Mouse (Mus musculus) MN1 (cell line): Measurements from ENCODE around the gene A730071L15Rik.

Source experiments
- DNase-seq: peaks from one replicate; pipeline ENCODE4 v3.0.0-alpha.2; 2016; ENCODE audit warnings: low spot score

Gene A730071L15Rik

DNA sequence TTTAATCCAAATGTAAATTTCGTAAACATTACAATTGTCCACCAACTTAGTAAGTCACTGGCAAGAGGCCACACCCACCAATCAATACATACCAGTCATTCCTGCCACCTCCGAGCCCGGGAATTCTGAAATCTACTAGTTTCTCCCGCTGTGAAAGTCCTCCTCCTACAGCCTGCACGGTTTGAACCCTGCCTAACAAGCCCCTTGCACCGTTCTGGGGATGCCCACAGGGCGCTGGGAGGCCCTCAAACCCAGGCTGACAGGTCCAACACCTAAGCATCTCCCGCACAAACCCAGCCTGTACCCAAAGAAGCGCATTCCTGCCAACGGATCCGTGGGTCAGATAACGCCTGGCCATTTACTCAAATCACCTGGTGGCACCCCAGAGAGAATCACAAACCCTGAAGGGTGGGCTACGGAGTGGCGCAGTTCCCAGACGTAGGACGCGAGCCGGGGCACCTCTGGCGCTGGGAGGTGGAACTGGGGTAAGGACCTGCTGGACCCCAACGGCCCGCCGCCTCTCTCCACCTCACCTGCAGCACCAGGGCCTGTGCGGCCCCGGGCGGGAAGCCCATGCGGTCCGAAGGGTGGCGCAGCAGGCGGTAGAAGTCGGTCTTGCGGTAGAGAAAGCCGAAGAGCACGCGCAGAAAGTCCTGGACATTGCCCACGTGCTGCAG lies at the start of gene A730071L15Rik:
A730071L15Rik (plus strand) TSS at position 620 of the 677 bp plus-strand sequence.
- DNase-seq: peak; percentile 66

DNA sequence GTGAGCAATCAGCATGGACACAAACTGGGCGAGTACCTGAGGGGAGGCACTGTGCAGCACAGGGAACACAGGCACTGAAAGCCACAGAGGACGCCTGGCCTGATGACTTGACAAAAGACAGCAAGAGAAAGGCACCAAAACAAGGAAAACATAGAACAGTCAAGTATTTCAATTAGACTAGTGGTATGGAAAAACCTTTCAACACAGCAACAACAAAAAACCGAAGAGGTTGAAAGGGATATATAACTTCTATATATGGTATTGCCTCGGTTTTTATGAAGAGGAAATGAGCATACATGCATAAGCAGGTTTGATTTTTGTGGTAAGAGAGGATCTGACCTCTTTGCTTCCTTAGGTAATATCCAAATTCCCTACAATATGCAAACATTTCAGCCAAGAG lies 47.0 kb upstream of the A730071L15Rik start:
- DNase-seq: no peak

DNA sequence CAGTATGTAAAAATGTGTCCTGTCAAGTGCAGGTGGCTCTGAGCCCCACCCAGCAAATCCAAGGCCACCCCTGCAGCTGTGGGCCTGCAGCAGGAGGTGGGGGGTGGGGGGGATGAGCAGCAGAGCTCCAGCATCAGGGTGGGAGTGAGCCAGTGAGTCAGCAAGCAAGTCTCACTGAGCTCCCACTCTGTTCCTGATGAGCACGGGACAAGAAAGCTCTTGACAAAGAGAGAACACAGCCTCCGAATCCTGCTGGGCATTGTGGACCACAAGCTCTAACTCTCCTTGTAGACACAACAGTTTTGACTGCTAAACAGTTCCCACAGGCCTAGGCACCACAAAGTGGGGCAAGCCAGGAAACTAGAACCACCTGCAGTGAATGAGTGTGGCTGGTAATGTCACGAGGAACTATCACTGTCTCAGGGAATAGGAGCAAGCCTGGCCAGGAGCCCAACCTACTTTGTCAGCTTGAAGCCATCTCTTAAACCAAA lies 45.6 kb upstream of the A730071L15Rik start:
- no peak for DNase-seq

DNA sequence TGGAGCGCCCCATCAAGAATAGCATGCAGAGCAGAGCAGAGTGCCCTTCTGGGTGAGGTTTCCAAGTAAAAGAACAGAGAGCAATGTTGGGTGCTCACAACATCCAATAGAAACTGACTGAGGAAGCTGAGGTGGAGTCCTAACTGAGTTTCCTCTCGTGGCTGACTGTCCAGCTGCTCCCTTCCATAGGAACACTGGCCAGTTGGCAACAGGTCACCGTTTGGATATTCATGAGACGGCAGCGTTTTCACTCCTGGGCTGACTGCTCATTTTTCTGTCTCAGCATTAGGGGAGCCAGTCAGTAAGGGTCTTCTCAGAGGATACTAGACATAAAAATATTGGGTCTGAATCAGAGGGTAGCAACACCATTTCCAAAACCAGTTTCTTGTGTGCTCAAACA lies 43.2 kb upstream of the A730071L15Rik start:
- DNase-seq: no peak

DNA sequence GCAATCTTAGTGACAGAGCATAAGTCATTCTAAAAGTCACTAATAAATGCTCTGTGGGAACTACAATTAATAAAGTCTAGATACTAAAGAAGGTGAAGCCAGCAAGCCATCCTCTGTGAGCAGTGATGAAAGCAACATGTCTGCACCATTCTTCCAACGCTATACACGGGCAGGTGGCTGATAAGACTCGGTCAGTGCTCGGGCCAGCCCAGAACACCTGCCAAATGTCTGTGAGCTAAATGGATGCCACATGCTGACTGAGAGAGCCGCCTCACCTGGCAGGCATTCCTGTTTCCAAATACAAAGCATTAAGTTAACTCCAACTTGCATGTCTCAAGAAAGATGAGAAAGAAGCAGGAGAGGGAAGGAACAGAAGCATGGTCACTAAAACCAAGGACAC lies 42.7 kb upstream of the A730071L15Rik start:
- no peak for DNase-seq

DNA sequence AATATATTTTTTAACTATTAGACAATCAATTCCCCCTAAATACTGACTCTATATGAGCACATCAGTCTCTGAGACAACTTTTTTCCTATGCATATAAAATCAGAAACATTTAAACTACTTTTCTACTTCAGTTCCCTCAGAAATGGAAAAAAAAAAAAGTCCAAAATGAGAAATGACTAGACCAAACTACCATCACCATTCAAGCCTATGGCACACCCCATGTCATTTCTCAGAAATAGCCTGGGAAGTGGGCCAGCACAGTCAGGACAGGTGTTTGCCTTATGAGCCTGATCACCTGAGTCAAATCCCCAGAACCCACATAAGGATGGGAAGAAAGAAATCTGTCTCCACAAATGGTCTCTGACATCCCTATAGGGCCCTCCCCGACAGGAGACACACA lies 41.3 kb upstream of the A730071L15Rik start:
- DNase-seq: no peak

DNA sequence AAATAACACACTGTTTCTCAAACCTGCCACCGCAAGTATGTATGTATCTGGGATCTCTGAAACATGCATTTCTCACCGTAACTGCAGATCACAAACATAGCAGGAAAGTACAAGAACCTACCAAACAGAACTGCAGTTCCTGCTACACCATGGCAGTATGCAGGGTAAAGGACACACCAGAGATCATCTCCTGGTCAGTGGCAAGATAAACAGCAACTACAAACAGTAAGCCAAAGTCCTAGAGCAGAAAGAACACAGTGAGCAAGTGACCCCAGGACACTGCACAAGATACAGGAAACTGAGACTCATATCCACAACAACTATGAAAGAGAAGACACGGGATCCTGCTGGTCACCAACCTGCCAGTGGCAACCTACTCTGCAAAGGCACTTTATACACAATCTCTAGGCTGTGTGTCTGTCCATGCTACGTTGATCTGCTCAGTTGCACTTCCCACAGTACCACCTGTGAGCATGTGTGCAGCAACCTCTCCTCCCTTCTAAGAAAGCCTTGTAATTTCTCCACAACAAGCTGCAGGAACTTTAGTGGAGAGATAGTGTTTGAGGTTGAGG lies 40.0 kb upstream of the A730071L15Rik start:
- DNase-seq: no peak

DNA sequence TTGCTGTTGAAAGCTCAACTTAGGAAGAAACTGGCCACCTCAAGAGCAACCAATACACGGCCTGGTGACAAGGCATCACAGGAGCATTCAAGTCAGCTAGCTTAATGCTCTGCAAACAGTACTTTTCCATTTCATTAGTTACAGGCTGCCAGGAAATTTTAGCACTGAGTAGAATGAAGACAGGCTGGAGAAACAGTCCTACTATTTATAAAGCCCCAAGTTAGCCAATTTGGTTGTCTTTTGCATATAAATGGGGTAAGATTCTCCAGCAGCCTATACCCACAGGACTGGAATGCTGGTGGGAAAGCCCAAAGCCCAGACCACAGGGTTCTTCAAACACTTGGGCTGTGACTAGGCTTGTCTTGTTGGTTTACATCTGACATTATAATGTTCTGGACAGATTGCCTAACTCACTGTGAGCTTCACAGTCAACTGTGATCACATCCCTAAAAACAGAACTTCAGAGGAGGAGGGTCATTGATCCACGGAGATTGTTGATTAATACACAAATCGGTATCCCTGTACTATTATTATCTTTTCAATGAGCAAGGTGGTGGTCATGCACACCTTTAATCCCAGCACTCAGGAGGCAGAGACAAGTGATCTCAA lies 39.1 kb upstream of the A730071L15Rik start:
- no peak for DNase-seq

DNA sequence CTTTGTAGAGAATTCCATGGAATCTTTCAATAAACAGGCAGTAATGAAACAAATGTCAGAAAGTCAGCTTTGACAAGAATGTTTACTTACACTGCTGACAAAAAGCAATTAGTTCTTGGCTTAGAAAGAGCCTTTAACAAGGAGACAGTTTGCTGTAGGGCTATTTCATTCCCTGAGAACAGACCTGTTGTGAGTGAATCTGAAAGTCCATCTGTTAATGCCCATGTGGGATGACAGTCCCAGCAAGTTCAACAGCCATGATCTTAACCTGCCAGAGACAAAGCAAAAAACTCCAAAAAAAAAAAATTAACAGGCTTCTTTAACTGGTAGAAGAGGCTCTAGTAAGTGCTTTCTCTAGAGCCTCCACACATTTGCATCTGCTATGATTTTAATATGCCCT lies 38.3 kb upstream of the A730071L15Rik start:
- no peak for DNase-seq

DNA sequence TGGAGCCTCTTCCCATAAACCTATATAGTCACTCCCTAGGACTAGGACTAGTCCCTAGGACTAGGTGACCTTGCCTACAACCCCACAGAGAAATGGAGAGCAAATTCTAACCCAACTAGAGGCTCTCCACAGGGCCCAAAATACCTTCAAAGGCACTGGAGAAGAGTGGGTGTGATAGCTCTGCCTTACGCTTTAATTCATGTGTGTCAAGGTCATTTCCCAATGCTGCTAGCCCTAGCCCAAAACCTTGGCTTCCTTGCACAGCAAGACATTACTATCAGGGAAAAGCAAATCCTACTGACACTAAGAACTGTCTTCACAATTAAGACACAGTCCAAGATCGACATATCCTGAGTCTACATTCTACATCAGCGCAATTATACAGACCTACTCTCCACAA lies 36.8 kb upstream of the A730071L15Rik start:
- DNase-seq: no peak

DNA sequence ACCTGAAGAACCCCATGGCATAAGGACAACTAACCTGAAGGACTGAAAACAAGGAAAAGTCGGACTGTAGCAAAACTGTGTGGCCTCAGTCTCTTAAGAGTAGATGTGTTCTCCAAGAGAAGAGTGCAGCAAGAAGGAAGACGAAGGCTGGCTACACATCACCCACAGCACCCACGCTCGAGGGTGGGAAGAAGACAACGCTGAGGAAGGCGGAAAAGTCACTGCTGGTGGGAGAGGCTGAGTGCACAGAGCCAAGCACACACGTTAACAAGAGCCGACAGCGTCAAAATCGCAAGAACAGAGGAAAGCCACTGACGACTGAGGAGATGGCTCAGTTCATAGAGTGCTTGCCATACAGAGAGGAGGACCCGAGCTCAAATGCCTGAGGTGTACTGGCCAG lies 36.1 kb upstream of the A730071L15Rik start:
- DNase-seq: no peak

DNA sequence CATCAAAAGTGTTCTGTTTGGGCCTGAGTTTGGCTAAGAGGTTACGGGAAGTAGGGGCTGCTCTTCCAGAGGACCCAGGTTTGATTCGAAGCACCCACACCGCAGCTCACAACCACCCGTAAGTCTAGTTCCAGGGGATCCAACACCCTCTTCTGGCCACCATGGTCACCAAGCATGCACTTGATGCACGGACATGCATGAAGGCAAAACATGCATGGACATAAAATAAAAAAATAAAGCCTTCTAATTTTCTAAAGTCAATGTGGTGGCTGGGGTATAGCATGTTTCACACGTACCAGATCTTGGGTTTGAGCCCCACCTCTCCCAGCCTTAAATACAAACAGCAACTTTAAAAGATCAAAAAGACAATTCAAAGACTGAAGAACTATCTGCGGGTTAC lies 35.0 kb upstream of the A730071L15Rik start:
- DNase-seq: no peak

DNA sequence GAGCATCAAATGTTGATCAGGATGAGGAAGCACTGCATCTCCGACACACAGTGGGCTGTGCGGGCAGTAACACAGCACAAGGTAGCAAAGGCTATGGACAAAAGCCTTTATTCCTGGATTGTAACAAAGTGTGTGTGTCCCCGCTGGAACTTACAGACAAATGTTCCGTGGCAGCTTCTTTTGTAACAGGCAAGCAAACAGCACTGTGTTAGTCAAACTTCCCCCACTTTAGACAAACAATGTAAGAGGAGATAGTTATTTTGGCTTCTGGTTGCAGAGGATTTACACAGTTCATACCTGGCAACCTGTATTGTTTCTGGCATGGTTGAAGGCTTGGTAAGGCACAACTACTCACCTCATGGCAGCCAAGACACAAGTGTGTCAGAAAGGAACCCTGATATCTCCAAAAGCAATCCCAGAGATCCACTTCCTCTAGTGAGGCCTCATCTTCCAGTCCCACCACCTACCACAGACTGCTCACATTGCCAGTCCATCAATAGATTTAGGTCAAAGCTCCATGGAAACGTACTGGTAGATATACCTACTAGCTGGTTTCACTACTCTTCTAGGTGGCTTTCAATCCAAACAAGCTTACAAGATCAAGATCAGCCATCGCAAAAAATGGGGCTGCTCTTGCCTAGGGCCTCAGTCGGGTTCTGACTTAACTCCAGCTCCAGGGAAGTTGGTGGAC lies 34.3 kb upstream of the A730071L15Rik start:
- no peak for DNase-seq

DNA sequence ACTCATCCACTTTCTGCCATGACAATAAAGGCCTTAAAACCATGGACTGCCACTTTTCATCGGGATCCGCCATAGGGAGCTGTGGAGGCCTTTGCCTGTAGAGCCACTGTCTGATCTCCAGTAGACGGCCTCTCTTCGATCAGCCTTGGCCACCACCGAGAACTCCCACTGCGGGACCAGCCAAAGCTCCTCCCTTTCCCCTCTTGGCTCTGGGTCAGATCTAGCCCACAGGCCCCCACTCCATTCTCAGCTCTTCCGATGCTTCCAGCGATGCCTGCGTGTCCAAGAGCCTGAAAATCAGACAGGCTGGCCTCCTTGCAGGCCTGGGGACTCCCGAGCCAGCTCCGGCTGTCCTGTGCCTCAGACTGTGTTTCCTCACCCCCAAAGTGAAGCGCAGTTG lies 33.5 kb upstream of the A730071L15Rik start:
- DNase-seq: no peak

DNA sequence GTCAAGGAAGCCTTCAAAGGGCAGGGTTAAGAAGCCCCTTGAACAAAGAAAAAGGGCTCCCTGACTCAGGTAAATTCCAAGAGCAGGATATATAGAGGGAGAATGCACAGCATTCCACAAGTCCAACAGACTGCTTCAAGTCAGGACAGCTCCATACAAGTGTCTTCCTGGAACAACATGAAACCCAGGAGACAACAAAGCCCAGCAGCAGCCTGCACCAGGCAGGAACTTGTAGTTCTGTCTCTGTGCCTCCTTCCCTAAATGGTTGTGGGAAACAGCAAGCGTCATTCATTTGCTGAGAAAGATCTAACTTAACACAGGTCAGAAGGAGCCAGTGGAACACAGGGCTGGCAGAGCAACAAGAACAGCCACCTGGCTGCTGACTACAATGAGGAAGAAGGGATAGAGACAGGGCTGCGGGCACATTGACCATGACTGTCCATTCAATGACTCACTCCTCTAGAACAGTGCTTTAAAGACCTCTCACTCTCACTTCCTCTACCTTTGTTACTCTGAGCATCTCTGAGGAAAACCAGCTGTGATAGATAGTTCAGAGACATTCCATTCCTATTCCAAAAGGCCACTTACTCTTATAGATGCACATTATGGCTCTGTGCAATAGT lies 30.7 kb upstream of the A730071L15Rik start:
- no peak for DNase-seq

DNA sequence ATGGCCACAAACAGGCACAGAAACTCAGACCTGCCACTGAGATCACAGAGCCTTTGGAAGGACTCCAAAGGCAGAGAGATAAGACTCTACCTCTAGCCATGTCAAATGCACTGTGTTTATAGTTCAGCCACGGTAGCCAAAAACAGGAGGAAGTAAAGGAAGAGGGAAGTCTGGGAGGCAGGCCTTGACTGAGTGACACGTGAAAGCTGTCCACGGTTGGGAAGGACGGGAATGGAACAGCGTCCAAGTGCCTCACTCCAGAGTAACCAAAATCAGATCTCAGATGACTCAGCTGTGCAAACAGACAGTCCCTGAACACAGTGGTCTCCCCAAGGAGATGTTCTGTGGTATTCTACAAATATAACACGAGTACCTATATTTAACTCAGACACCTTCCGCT lies 25.1 kb upstream of the A730071L15Rik start:
- DNase-seq: peak; percentile 66

DNA sequence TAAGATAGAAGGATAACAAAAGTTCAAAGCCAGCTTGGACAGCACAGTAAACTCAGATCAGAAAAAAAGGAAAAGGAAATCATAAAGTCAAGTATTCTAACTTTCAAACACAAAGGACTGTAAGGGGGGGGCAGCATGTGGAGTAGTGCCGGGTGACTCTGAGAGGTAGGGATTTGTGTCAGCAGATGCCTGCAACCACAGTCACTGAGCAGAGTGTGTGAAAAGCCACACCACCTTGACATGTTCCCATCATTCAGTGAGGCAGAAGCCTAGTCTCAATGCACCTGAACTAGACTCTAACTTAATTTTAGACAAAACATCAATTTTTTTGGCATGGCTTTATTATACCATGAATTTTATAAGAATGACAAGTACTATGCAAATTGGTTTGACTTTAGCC lies 24.3 kb upstream of the A730071L15Rik start:
- DNase-seq: no peak

DNA sequence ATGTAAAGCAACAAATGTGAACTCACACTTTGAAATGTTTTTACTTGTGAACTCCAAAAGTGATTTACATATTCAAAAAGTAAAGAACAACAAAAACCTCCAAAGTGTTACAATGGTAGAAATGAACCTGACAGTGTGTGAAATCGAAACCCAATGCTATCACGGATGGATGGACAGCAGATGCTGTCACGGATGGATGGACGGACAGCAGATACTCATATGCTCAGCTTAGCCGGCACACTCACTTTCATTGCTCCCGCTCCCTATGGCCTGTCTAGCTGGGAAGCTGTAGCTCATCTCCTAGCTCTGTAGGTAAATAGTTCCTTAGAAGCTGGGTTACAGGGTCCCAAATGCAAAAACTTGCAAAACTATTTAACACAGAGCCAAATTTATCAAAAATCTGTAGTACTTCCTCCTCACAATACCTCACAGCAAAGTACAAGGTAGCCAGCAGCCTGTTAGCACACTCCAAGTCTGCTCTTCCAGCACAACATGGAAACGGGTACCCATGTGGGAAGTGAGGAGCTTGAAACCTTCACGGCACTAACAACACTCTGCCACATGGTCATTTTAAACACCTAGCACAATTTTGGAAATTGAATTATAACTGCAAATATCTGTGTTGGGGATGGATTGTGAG lies 21.9 kb upstream of the A730071L15Rik start:
- DNase-seq: no peak

DNA sequence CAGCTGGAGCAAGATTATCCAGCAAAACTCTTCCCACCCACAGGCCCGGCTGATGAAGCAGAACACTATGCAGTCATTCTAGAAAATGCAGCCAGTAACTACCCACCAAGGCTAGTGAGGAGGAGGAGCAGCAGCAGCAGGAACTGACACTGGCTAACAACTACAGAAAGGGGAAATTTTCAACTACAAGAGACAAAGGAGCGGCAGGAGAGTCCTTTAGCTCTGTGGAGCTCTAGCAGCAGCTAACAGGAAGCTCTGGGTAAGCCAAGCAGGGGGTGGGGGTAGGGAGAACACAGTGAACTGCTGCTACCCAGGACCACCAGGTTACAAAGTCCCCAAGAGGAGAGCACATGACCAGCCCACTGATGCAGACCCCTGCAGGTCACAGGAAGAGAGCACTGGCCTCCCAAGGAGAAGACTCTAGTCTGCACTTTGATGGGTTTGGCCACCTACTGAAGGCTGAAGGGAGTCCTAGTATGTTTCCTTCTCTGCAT lies 21.1 kb upstream of the A730071L15Rik start:
- DNase-seq: no peak

DNA sequence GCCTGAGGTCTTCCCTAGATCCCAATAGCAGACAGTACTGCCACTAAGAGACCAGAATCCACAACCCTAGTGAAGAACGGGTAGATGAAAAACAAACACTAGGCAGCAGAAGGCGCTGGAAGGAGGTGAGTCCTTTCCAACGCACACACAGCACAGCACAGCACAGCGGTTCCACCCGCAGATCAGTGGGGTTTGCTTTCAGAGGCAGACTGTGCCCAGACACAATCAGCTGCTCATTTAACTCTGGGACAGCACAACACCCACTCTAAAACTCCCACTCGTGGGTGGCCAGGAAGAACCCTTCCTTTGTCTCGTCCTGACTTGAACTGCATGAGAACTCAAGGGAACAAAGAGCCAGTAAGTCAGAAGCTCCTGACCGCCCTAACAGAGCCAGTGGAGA lies 20.6 kb upstream of the A730071L15Rik start:
- no peak for DNase-seq

DNA sequence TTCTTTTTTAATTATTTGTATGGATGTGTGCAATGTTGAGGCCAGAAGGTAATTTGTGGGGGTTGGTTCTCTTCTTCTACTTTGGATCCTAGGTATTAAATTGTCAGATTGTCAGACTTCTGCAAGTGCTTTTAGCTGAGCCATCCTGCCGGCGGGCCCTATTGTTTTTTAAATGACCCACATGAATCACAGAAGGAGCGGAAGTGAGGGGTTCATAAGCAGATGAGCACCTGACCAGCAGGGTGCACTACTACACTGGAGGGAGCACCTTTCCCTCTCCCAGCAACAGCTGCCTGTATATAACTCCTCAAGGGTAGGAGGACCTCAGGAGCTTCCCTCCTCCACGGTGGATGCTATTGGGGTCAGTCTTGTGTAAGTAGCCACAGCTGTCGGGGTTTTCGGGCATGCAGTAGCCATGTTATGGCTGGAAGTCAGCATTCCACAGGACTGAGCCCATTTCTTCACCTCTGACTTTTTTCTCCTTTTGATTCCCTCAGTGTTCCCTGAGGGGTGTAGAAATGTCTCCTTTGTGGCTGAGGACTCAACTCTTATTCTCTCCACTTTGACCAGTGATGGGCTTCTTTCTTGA lies 18.9 kb upstream of the A730071L15Rik start:
- DNase-seq: no peak
